Mouse (Mus musculus) mouse trophoblast stem cell (cell line): ENCODE results near the gene 4932411N23Rik.
"Not testable (repeated sequence)": the region's sequence is repeated elsewhere in the genome, so short reads cannot be mapped to it uniquely, and the experiment has no call there.

ENCODE experiments used
- in situ Hi-C, 2 experiments: fragments of 300-500 bp; cut with MseI, MboI; formaldehyde crosslinking; loops; 2 replicates in 1 of 2; 3 replicates in 1 of 2; pipeline ENCODE4 v1.15.1; 2025

Gene 4932411N23Rik

DNA sequence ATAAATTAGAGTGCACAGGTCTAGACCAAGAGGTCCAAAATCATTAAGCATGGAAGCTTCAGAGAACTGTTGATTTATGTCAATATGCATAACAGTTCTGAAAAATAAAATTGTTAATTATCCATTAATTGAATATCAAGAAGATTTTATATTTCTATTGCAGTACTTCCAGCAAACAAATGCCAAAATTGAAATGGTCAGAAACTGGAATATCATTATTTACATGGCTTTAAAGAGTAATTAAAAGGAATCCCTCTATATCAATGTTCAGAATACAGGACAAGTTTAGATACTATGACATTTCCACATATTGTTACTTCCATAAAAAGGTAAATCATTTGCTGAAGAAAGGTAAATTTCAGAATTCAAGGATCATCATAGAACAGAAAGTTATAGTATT lies at the start of gene 4932411N23Rik:
TSS of gene 4932411N23Rik (minus strand) at position 101 of the 400 bp plus-strand sequence.
- in situ Hi-C loops, result no loop called here

DNA sequence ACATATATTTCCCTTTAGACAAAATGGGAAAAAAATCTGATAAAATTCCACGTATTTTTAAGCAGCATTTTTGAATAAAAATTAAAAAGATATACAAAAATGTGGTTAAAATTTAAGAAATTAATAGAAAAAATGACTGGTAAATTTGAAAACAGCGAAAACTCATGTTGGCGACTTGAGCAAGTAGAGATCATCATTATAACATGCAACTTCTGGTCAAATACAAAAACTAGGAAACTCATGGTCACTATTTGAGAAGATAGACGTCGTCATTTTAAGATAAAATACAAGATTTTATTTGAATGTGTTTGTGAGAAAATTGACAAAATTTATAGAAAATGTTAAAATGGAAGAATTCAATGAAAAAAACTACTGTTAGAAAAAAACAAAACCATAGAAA lies 35.8 kb downstream of the 4932411N23Rik start:
- in situ Hi-C loops, result no loop called here

DNA sequence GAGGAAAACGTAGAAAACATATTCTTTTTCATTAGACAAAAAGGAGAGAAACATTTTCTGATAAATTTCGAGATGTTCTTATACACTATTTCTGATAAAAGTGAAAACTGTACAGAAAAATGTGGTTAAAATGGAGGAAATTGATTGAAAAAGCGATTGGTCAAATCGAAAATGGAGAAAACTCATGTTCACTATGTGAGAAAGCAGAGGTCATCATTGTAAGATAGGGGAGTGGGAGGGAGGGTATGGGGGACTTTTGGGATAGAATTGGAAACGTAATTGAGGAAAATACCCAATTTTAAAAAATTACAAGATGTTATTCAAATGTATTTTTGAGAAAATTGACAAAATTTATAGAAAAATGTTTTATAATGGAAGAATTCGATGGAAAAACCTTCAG lies 38.0 kb downstream of the 4932411N23Rik start:
- in situ Hi-C loops, result not testable (repeated sequence)

DNA sequence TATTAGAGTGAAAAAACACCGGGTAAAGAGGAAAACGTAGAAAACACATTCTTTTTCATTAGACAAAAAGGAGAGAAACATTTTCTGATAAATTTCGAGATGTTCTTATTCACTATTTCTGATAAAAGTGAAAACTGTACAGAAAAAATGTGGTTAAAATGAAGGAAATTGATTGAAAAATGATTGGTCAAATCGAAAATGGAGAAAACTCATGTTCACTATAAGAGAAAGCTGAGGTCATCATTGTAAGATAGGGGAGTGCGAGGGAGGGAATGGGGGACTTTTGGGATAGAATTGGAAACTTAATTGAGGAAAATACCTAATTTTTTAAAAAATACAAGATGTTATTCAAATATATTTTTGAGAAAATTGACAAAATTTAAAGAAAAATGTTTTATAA lies 40.8 kb downstream of the 4932411N23Rik start:
- in situ Hi-C loops, result not testable (repeated sequence)

DNA sequence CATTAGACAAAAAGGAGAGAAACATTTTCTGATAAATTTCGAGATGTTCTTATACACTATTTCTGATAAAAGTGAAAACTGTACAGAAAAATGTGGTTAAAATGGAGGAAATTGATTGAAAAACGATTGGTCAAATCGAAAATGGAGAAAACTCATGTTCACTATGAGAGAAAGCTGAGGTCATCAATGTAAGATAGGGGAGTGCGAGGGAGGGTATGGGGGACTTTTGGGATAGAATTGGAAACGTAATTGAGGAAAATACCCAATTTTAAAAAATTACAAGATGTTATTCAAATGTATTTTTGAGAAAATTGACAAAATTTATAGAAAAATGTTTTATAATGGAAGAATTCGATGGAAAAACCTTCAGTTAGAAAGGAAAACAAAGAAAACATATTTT lies 42.2 kb downstream of the 4932411N23Rik start:
- in situ Hi-C loops, result not testable (repeated sequence)
